Mouse (Mus musculus) neural tube, embryonic 11.5 days (tissue): Measurements from ENCODE around the gene 4930550C14Rik. TPM values are rescaled to one million over a fixed set of nuclear protein-coding genes. Genes with fewer than 3 reads are reported as not detected.

Experiments used
- ATAC-seq: fragments of 200-750 bp; cut with Nextera tagmentation; 2 replicates; pipeline ENCODE4 v1.8.0; 2017; ENCODE audit warnings: moderate number of reproducible peaks, mild to moderate bottlenecking, moderate TSS enrichment, moderate library complexity; ENCODE audit not compliant: insufficient read depth, low FRiP score, low TSS enrichment
- DNase-seq: peaks from one replicate; pipeline ENCODE4 v3.0.0-alpha.2; 2015; ENCODE audit warnings: low spot score
- H3K27ac ChIP-seq: fragments of 300-500 bp; sonication (generic); 2 replicates; pipeline ENCODE4 v1.5.1; 2014; ENCODE audit warnings: low read depth, mild to moderate bottlenecking, low read length
- H3K27me3 ChIP-seq: fragments of 300-500 bp; sonication (generic); 2 replicates; pipeline ENCODE4 v1.6.1; 2014; ENCODE audit warnings: mild to moderate bottlenecking, low read length, mixed read lengths; ENCODE audit not compliant: control insufficient read depth, insufficient read depth
- H3K36me3 ChIP-seq: fragments of 300-500 bp; sonication (generic); 2 replicates; pipeline ENCODE4 v1.6.1; 2014; ENCODE audit warnings: mild to moderate bottlenecking, low read length, moderate library complexity, mixed read lengths; ENCODE audit not compliant: control insufficient read depth, insufficient read depth
- H3K4me1 ChIP-seq: fragments of 300-500 bp; sonication (generic); 2 replicates; pipeline ENCODE4 v1.6.1; 2014; ENCODE audit warnings: low read length, mixed read lengths; ENCODE audit not compliant: control insufficient read depth, insufficient read depth
- H3K4me2 ChIP-seq: fragments of 300-500 bp; sonication (generic); 2 replicates; pipeline ENCODE4 v1.6.1; 2014; ENCODE audit warnings: low read depth, mild to moderate bottlenecking, moderate library complexity
- H3K4me3 ChIP-seq: fragments of 300-500 bp; sonication (generic); 2 replicates; pipeline ENCODE4 v1.5.1; 2014; ENCODE audit warnings: low read depth, low read length
- H3K9ac ChIP-seq: fragments of 300-500 bp; sonication (generic); 2 replicates; pipeline ENCODE4 v1.6.1; 2014; ENCODE audit warnings: mild to moderate bottlenecking, low read length
- H3K9me3 ChIP-seq: fragments of 300-500 bp; sonication (generic); 2 replicates; pipeline ENCODE4 v1.6.1; 2016; ENCODE audit warnings: low read length; ENCODE audit not compliant: control insufficient read depth
- WGBS: fragments of 180-500 bp; shearing (Covaris S2); extraction: QIAGEN DNeasy Blood & Tissue Kit; methylation state at CpG from one replicate; pipeline ENCODE4 v1.1.7; 2014; 5-methylcytosine and 5-hydroxymethylcytosine counted together
- polyA plus RNA-seq: library from polyadenylated mRNA; unstranded; fragments of >200 nt; fragmentation: Nextera tagmentation; extraction: Ambion mirVana; gene quantifications from 2 replicates; pipeline ENCODE4 v1.2.1, GENCODE M21; 2014

4930550C14Rik gene
- polyA plus RNA-seq, 1 experiment from 2014 or later, result 0.56 TPM

- no peak overlapping the region for H3K4me2 ChIP-seq
- H3K4me3 ChIP-seq, result no peak overlapping the region
- H3K36me3 ChIP-seq, result no peaks in the 10 kb centered on the region
- no peak overlapping the region for H3K9ac ChIP-seq
- 85% methylated on average over 3 of the region's 3 CpGs for WGBS
- no peak for ATAC-seq
- DNase-seq, result no peak
- H3K27me3 ChIP-seq, result no peaks in the 10 kb centered on the region
- H3K27ac ChIP-seq, result no peak overlapping the region
- 0 out of 2 replicates have a peak, but pooled peaks cover 3% of the 10 kb centered on the region for H3K4me1 ChIP-seq
- no peaks in the 10 kb centered on the region for H3K9me3 ChIP-seq
Measured at GRCm38 (mm10) chr9:53409427-53409826, 7.3 kb downstream of the 4930550C14Rik start.

GRCm38 (mm10) chr9:53422133-53422896, 20.2 kb downstream of the 4930550C14Rik start:
- 76% methylated on average over 9 of the region's 9 CpGs for WGBS
- no peak for DNase-seq

GRCm38 (mm10) chr9:53426726-53427125, 24.6 kb downstream of the 4930550C14Rik start:
- no peak for DNase-seq
- no peak overlapping the region for H3K4me2 ChIP-seq
- no peaks in the 10 kb centered on the region for H3K27me3 ChIP-seq
- ATAC-seq, result no peak
- H3K4me1 ChIP-seq, result no peaks in the 10 kb centered on the region
- no peaks in the 10 kb centered on the region for H3K36me3 ChIP-seq
- no peaks in the 10 kb centered on the region for H3K9me3 ChIP-seq
- H3K27ac ChIP-seq, result no peak overlapping the region
- H3K4me3 ChIP-seq, result no peak overlapping the region
- H3K9ac ChIP-seq, result no peak overlapping the region
- 92% methylated on average over 3 of the region's 3 CpGs for WGBS

More at GRCm38 (mm10) chr9:53422133-53422896, 20.2 kb downstream of the 4930550C14Rik start:
- H3K4me1 ChIP-seq, result no peaks in the 10 kb centered on the region
- H3K27me3 ChIP-seq, result no peaks in the 10 kb centered on the region
- H3K36me3 ChIP-seq, result no peaks in the 10 kb centered on the region
- ATAC-seq, result no peak
- H3K27ac ChIP-seq, result no peak overlapping the region
- no peaks in the 10 kb centered on the region for H3K9me3 ChIP-seq
- no peak overlapping the region for H3K4me3 ChIP-seq
- no peak overlapping the region for H3K9ac ChIP-seq
- no peak overlapping the region for H3K4me2 ChIP-seq

DNA sequence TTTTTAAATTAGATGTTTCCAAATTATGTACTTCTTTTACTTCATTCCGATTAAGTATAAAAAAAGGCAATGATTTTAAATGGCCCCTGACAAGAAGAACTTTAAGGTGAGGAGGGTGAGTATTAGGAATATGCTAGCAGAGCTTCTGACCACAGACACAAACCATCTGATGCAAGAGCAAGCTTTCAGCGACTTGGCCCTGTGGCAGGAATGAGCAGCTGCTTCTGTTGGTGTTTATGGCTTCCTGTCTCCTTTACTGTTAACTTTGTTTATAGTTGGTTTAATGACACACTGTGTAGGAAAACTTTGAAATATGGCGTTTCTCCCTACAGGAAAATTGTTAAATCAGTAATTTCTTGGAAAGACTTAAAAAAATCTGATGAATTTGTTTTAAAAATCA, 25.5 kb downstream of the 4930550C14Rik start:
- ATAC-seq (no peak), DNase-seq (no peak)
- H3K4me3 ChIP-seq, result no peak overlapping the region
- H3K9ac ChIP-seq, result no peak overlapping the region
- no peaks in the 10 kb centered on the region for H3K4me1 ChIP-seq
- no peak overlapping the region for H3K27ac ChIP-seq
- no peaks in the 10 kb centered on the region for H3K36me3 ChIP-seq
- WGBS, result 79% methylated on average over 3 of the region's 3 CpGs
- no peaks in the 10 kb centered on the region for H3K9me3 ChIP-seq
- H3K27me3 ChIP-seq, result no peaks in the 10 kb centered on the region
- H3K4me2 ChIP-seq, result no peak overlapping the region

DNA sequence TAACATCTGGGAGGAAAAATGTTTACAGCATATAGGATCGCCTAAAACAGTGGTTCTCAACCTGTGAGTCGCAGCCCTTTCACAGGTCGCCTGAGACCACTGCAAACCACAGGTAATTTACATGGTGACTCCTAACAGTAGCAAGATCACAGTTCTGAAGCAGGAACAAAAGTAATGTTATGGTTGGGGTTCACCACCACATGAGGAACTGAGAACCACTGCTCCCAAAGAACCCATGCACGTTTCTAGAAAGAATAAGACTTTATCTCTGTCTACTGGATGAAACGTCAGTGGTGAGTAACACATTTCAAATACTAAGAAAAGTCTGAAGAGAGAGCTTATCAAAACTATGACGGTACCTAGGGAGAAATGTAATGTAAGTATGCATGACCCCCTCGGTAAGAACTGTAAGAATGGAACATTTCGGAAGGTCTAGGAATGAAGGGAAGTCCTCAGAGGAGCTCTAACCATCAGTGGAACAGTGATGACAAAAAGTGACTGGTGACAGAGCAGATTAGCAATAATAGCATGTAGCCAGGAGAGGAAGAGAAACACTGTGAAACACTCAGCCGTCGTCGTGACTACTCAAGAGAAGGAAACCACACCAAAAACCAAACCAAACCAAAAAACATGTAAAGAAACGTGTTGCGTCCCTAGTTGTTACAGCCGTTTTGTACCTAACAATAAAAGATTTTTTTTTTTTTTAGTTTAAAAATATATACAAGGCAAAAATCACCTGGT, 33.9 kb downstream of the 4930550C14Rik start:
- Histone ChIP-seq H3K27me3 (no peaks in the 10 kb centered on the region), H3K9me3 (no peaks in the 10 kb centered on the region), H3K4me1 (no peaks in the 10 kb centered on the region), H3K27ac (no peak overlapping the region), H3K36me3 (no peaks in the 10 kb centered on the region), H3K4me2 (no peak overlapping the region), H3K4me3 (no peak overlapping the region), H3K9ac (no peak overlapping the region)
- 91% methylated on average over 14 of the region's 14 CpGs for WGBS
- no peak for DNase-seq
- no peak for ATAC-seq

GRCm38 (mm10) chr9:53450609-53451008, 48.5 kb downstream of the 4930550C14Rik start:
- Histone ChIP-seq H3K4me2 (no peak overlapping the region), H3K4me1 (no peaks in the 10 kb centered on the region), H3K27ac (no peak overlapping the region), H3K27me3 (no peaks in the 10 kb centered on the region), H3K36me3 (peaks cover 7% of the 10 kb centered on the region; the same call in 1 of the 2 replicates), H3K9me3 (no peaks in the 10 kb centered on the region), H3K4me3 (no peak overlapping the region), H3K9ac (no peak overlapping the region)
- no peak for DNase-seq
- no peak for ATAC-seq
- WGBS, result 95% methylated on average over 1 of the region's 1 CpGs

DNA sequence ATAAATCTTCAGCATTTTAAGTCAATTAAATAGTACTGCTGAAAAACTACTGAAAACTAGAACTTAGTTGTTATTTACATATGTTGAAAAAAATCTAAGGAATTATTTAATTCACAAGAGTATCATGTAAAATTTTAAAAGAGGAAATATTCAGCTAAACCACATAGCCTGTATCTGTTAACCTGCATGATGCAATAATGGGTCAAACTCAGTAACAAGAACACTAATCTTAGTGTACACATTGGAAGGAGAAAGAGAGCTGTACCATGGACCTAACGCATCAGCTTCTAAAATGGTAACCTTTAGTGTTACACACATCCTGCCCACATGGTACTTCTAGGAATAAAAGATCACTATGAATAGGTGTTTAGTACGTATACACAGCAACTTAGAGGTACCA, 49.9 kb downstream of the 4930550C14Rik start:
- H3K27ac ChIP-seq, result no peak overlapping the region
- H3K4me3 ChIP-seq, result no peak overlapping the region
- DNase-seq (no peak), ATAC-seq (no peak)
- peaks cover 3% of the 10 kb centered on the region; the same call in 1 of the 2 replicates for H3K36me3 ChIP-seq
- no peaks in the 10 kb centered on the region for H3K4me1 ChIP-seq
- H3K9me3 ChIP-seq, result no peaks in the 10 kb centered on the region
- no peak overlapping the region for H3K4me2 ChIP-seq
- no peak overlapping the region for H3K9ac ChIP-seq
- WGBS, result 89% methylated on average over 2 of the region's 2 CpGs
- H3K27me3 ChIP-seq, result no peaks in the 10 kb centered on the region

- Histone ChIP-seq H3K9me3 (no peaks in the 10 kb centered on the region), H3K4me3 (no peak overlapping the region), H3K36me3 (no peaks in the 10 kb centered on the region), H3K27ac (no peak overlapping the region), H3K4me2 (no peak overlapping the region), H3K9ac (no peak overlapping the region), H3K27me3 (no peaks in the 10 kb centered on the region), H3K4me1 (no peaks in the 10 kb centered on the region)
- DNase-seq, result no peak
- ATAC-seq, result no peak
- whole genome bisulfite sequencing, result 91% methylated on average over 9 of the region's 9 CpGs
Measured at GRCm38 (mm10) chr9:53472806-53473518, 70.8 kb downstream of the 4930550C14Rik start.
